Mouse (Mus musculus) embryo, embryonic 11.5 days (tissue): Measurements from ENCODE around the gene Mucl2.
"Not testable (repeated sequence)": the region's sequence is repeated elsewhere in the genome, so short reads cannot be mapped to it uniquely, and the experiment has no call there.

Source experiments
- DNase-seq: peaks from one replicate; pipeline ENCODE4 v3.0.0-alpha.2; 2012; ENCODE audit warnings: low read depth, low spot score

Mucl2 gene

DNA sequence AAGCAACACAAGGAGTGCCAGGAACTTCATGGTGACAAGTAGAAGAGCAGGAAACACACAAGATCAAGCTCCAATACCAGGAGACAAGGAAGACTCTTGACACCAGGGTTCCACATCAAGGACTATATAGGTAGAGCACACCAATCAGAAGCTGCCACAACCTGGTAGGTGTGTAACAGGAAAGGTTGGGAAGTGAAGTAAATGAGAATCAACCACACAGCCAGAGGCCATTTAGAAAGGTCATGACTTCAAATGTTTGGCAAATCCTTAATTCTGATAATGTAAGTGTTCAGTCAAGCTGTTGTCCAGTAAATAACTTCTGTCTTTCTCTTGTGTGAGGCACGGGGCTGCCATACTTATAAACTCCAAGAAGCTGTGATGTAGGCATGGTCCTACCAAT lies at the start of gene Mucl2:
Gene Mucl2, minus strand, starts transcription at position 101 of the 400 bp plus-strand sequence.
- DNase-seq = no peak

DNA sequence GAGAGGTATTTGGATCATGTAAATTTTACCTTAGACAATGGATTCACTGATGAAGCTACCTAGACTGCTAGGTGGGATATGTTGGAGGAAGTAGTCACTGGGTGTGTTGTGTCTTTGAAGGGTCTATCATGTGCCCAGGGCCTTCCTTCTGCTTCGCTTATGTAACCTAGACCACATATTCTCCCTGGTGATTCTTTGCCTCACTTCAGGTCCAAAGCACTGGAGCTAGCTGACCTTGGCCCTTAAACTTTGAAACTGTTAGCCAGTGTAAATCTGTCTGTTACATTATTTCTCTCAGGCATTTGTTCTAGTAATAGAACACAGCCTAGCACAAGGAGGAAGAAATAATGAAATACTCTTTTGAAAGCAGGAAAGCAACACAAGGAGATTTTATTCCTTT lies 13.9 kb upstream of the Mucl2 start:
- DNase-seq = not testable (repeated sequence)
